Mouse (Mus musculus): ENCODE results near the gene Nectin3.
"Not testable (repeated sequence)": the region's sequence is repeated elsewhere in the genome, so short reads cannot be mapped to it uniquely, and the experiment has no call there.

Nectin3 gene

DNA sequence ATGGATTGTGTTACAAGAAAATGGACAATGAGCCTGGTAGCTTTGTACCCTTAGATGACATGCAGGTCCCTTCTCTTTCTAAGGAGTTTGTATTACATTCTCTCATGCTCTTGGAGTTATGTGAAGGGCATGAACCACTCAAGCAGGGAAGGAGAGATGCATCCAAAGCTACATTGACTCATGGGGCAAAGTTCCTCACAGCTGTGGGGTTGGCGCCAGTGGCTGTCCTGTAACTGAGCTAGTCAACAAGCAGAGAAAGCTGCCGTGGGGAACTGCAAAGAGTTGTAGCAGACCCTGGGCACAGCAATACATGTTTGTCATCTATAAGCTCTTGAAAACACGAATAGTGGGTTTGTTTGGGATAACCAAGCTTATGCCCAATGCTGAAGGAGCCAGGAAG lies 82.1 kb downstream of the Nectin3 start:
- DNase-seq (ENCODE audit: low read depth in 1 of 2, low spot score in 2 of 2) = no peak

DNA sequence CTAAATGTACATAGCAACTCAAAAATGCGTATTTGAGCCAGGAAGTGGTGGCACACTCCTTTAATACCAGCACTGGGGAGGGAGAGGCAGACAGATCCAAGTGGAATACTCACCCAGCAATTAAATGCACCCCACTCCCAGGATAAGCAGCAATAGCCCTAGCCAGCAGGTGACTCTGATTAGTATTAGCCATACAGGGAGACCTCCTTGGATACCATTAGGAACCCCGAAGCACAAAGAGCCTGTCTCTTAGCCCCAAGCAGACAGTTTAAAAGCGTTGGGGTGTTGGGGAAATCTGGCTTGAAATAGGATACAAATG lies 87.6 kb downstream of the Nectin3 start:
- no peak for DNase-seq (ENCODE audit: low read depth in 1 of 2, low spot score in 2 of 2)

DNA sequence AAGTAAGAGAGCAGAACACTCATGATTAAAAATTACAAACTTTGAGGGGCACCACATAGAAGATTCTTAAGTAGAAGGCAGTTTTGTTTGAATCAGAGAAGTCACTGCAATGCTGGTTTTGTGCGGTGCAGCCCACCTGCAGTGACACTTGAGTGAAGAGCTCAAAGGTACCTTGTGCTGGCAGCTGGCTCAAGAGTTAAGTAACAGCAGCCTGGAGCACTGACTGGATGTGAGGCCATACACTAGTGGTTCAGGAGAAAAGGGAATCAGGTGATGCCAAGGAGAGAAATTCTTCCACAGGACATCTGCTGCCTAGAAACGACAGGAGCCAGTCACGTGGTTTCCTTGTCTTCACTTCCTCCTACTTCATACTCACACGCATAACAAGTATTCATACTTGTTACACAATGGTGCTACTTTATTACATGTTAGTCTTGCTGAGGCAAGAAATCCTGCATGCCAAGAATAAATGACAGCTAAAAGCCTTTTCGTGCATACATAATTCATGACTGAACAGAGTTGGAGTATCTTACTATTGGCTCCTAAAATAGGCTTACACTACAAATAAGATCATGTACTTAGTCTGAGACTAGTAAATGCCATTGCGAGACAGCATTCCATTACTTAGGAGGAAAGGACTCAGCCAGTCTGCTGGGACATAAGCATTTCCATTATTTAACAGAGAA lies 88.1 kb downstream of the Nectin3 start:
- DNase-seq (ENCODE audit: low read depth in 1 of 2, low spot score in 2 of 2) = no peak

- no peak for DNase-seq (ENCODE audit: low read depth in 1 of 2, low spot score in 2 of 2)
Observed at GRCm38 (mm10) chr16:46407997-46408396, 90.3 kb downstream of the Nectin3 start.

GRCm38 (mm10) chr16:46406844-46407639 lies 91.3 kb downstream of the Nectin3 start:
- DNase-seq (ENCODE audit: low read depth in 1 of 2, low spot score in 2 of 2) = no peak

GRCm38 (mm10) chr16:46397945-46398344 lies 100.4 kb downstream of the Nectin3 start:
- DNase-seq (ENCODE audit: low read depth in 1 of 2, low spot score in 2 of 2) = no peak

GRCm38 (mm10) chr16:46389415-46390033 lies 108.8 kb downstream of the Nectin3 start:
- no peak for DNase-seq (ENCODE audit: low read depth in 1 of 2, low spot score in 2 of 2)

GRCm38 (mm10) chr16:46388527-46389414 lies 109.6 kb downstream of the Nectin3 start:
- no peak for DNase-seq (ENCODE audit: low read depth in 1 of 2, low spot score in 2 of 2)

DNA sequence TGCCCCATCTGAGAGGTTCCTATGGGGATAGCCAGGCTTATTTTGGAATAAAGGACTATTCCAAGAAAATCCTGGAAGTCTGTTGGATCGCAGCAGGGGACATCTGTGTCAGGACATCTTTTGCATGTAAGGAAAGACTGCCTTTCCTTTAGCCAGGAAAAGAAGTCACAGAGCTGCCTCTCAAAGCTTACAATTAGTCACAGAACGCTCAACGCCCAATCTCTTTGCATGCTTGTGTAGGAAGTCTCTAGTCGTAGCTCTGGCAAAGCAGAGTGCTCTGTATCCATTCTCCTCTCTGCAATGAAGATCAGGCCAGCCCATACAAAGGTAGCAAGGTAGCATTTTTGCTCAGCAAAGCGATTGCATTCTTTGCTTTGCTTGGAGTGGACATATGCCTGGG lies 114.0 kb downstream of the Nectin3 start:
- DNase-seq (ENCODE audit: low read depth in 1 of 2, low spot score in 2 of 2) = no peak

DNA sequence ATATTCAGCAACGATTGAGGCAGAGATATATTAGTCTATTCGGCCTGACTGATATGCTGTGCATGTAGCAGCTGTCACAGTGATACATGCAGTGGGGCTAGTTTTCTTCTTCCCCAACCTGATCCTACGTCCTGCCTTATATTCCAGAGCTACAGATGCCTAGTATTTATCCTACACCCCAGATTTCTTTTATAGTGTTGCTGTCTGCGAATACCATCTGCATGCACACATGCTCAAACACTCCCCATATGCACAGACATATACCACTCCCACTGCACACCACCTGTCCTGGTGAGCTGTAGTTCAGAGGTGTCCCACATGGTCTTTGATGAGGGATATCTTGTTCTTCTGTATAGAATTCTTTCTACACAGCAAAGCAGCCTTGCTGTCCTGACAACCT lies 115.0 kb downstream of the Nectin3 start:
- no peak for DNase-seq (ENCODE audit: low read depth in 1 of 2, low spot score in 2 of 2)

GRCm38 (mm10) chr16:46376575-46376974 lies 121.8 kb downstream of the Nectin3 start:
- no peak for DNase-seq (ENCODE audit: low read depth in 1 of 2, low spot score in 2 of 2)

- DNase-seq (ENCODE audit: low read depth in 1 of 2, low spot score in 2 of 2) = no peak
Observed at GRCm38 (mm10) chr16:46362022-46362421, 136.3 kb downstream of the Nectin3 start.

- not testable (repeated sequence) for DNase-seq (ENCODE audit: low read depth in 1 of 2, low spot score in 2 of 2)
Observed at GRCm38 (mm10) chr16:46357658-46358057, 140.7 kb downstream of the Nectin3 start.

GRCm38 (mm10) chr16:46356663-46357062 lies 141.7 kb downstream of the Nectin3 start:
- no peak for DNase-seq (ENCODE audit: low read depth in 1 of 2, low spot score in 2 of 2)
